Mouse (Mus musculus): ENCODE measurements at regions not wholly inside any gene's neighbourhood (a gene's known extent, or its start where the extent isn't known, plus 50 kb on each side); places are given as distances from the start of the nearest gene placed in this dataset.

- no peaks in the 10 kb centered on the region for H3K36me3 ChIP-seq (ENCODE audit: control insufficient read depth, insufficient read depth, low read length)
- H3K27me3 ChIP-seq (ENCODE audit: control insufficient read depth, insufficient read depth, low read length), result no peaks in the 10 kb centered on the region
- H3K4me3 ChIP-seq (ENCODE audit: control insufficient read depth, low read depth, low read length), result no peak overlapping the region
- no peaks in the 10 kb centered on the region for H3K4me1 ChIP-seq (ENCODE audit: control insufficient read depth, insufficient read depth, low read length)
- no peak overlapping the region for H3K27ac ChIP-seq (ENCODE audit: control insufficient read depth, insufficient read depth, low read depth, low read length)
- TF ChIP-seq CTCF (IDR thresholded peaks at IDR 0.05; ENCODE audit: control insufficient read depth, insufficient read depth, insufficient replicate concordance, low read depth, low read length) (no peak), POLR2A (IDR thresholded peaks at IDR 0.05; ENCODE audit: control insufficient read depth, low read depth, low read length) (no peak)
These were observed 522.2 kb upstream of the Slc5a7 start for GRCm38 (mm10) chr17:54821059-54821458.

DNA sequence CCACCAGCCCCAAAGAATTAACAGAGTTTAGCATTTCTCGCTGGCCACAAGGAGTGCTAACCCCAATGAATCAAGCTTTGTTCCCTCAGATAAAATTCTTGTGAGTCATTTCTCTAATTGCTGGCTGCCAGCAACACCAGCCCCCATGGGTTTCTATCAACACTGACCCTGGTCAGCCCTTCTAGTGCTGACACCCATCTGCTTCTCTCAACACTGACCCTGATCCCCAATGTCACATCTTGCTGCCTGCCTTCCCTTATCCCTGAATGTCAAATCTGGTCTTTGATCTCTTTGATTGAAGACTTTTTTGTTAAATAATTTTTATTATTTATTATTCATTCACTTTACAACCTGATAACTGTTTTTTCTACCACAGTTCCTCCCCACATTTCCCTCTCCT lies 554.8 kb upstream of the Slc5a7 start:
- TF ChIP-seq POLR2A (IDR thresholded peaks at IDR 0.05; ENCODE audit: control insufficient read depth, low read depth, low read length), result no peak
- no peak for TF ChIP-seq CTCF (IDR thresholded peaks at IDR 0.05; ENCODE audit: control insufficient read depth, insufficient read depth, insufficient replicate concordance, low read depth, low read length)
- H3K4me3 ChIP-seq (ENCODE audit: control insufficient read depth, low read depth, low read length), result peak overlapping the region; percentile 70

GRCm38 (mm10) chr17:54896198-54896597 lies 549.0 kb upstream of the St6gal2 start:
- Histone ChIP-seq H3K36me3 (ENCODE audit: control insufficient read depth, insufficient read depth, low read length) (no peaks in the 10 kb centered on the region), H3K4me3 (ENCODE audit: control insufficient read depth, low read depth, low read length) (no peak overlapping the region), H3K27me3 (ENCODE audit: control insufficient read depth, insufficient read depth, low read length) (no peaks in the 10 kb centered on the region), H3K27ac (ENCODE audit: control insufficient read depth, insufficient read depth, low read depth, low read length) (no peak overlapping the region), H3K4me1 (ENCODE audit: control insufficient read depth, insufficient read depth, low read length) (no peaks in the 10 kb centered on the region)
- no peak for TF ChIP-seq POLR2A (IDR thresholded peaks at IDR 0.05; ENCODE audit: control insufficient read depth, low read depth, low read length)
- no peak for TF ChIP-seq CTCF (IDR thresholded peaks at IDR 0.05; ENCODE audit: control insufficient read depth, insufficient read depth, insufficient replicate concordance, low read depth, low read length)

More for the DNA sequence above, 554.8 kb upstream of the Slc5a7 start:
- Histone ChIP-seq H3K36me3 (ENCODE audit: control insufficient read depth, insufficient read depth, low read length) (no peaks in the 10 kb centered on the region), H3K27me3 (ENCODE audit: control insufficient read depth, insufficient read depth, low read length) (no peaks in the 10 kb centered on the region), H3K4me1 (ENCODE audit: control insufficient read depth, insufficient read depth, low read length) (peaks cover 2% of the 10 kb centered on the region; the same call in 1 of the 2 replicates), H3K27ac (ENCODE audit: control insufficient read depth, insufficient read depth, low read depth, low read length) (no peak overlapping the region)

GRCm38 (mm10) chr17:54929181-54929715 lies 515.9 kb upstream of the St6gal2 start:
- TF ChIP-seq POLR2A (IDR thresholded peaks at IDR 0.05; ENCODE audit: control insufficient read depth, low read depth, low read length), result no peak
- TF ChIP-seq CTCF (IDR thresholded peaks at IDR 0.05; ENCODE audit: control insufficient read depth, insufficient read depth, insufficient replicate concordance, low read depth, low read length), result no peak
- Histone ChIP-seq H3K27me3 (ENCODE audit: control insufficient read depth, insufficient read depth, low read length) (no peaks in the 10 kb centered on the region), H3K36me3 (ENCODE audit: control insufficient read depth, insufficient read depth, low read length) (no peaks in the 10 kb centered on the region), H3K27ac (ENCODE audit: control insufficient read depth, insufficient read depth, low read depth, low read length) (no peak overlapping the region), H3K4me1 (ENCODE audit: control insufficient read depth, insufficient read depth, low read length) (no peaks in the 10 kb centered on the region), H3K4me3 (ENCODE audit: control insufficient read depth, low read depth, low read length) (no peak overlapping the region)

DNA sequence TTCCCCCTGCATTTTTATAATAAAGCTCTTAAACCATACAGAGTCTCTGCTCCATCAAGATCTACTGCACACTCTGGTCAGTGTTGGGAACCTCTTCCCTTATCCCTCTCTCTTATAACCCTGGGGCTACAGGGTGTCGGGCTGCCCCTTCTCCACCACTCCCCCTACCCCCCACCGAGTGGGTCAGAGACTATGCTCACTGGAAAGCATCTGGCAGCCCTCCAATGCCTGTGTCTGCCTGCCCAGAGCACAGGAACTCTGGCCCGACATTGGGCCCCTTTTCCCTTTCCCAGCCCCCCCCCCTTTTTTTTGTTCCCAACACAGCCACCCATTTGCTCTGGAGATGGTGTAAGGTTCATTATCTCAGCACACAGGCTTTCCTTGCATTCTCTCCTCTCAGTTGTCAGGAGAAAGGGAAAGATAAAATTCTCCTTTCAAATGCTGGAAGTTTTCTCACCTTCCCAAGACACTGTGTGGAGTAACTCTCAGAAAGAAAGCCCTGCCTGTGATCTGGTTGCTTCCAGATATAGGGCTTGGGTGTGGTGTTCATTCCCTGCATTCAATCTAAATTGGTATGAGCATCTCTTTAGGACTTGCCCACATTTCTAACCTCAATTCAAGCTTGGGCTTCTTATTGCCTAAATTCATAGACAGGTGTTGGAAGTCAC lies 501.7 kb upstream of the St6gal2 start:
- H3K36me3 ChIP-seq (ENCODE audit: control insufficient read depth, insufficient read depth, low read length), result no peaks in the 10 kb centered on the region
- TF ChIP-seq POLR2A (IDR thresholded peaks at IDR 0.05; ENCODE audit: control insufficient read depth, low read depth, low read length) (no peak), CTCF (IDR thresholded peaks at IDR 0.05; ENCODE audit: control insufficient read depth, insufficient read depth, insufficient replicate concordance, low read depth, low read length) (no peak)
- H3K27ac ChIP-seq (ENCODE audit: control insufficient read depth, insufficient read depth, low read depth, low read length), result no peak overlapping the region
- H3K27me3 ChIP-seq (ENCODE audit: control insufficient read depth, insufficient read depth, low read length), result no peaks in the 10 kb centered on the region
- no peaks in the 10 kb centered on the region for H3K4me1 ChIP-seq (ENCODE audit: control insufficient read depth, insufficient read depth, low read length)
- no peak overlapping the region for H3K4me3 ChIP-seq (ENCODE audit: control insufficient read depth, low read depth, low read length)

- no peak for TF ChIP-seq POLR2A (IDR thresholded peaks at IDR 0.05; ENCODE audit: control insufficient read depth, low read depth, low read length)
- TF ChIP-seq CTCF (IDR thresholded peaks at IDR 0.05; ENCODE audit: control insufficient read depth, insufficient read depth, insufficient replicate concordance, low read depth, low read length), result no peak
- Histone ChIP-seq H3K27ac (ENCODE audit: control insufficient read depth, insufficient read depth, low read depth, low read length) (no peak overlapping the region), H3K27me3 (ENCODE audit: control insufficient read depth, insufficient read depth, low read length) (no peaks in the 10 kb centered on the region), H3K4me1 (ENCODE audit: control insufficient read depth, insufficient read depth, low read length) (no peaks in the 10 kb centered on the region), H3K36me3 (ENCODE audit: control insufficient read depth, insufficient read depth, low read length) (no peaks in the 10 kb centered on the region), H3K4me3 (ENCODE audit: control insufficient read depth, low read depth, low read length) (no peak overlapping the region)
These were observed 500.8 kb upstream of the St6gal2 start for GRCm38 (mm10) chr17:54944288-54944931.
